Mouse (Mus musculus) heart, postnatal 0 days (tissue): Measurements from ENCODE around the gene Olfr453.

Source experiments
- CTCF ChIP-seq: IDR thresholded peaks from 2 replicates; pipeline ENCODE4 v1.5.1; 2016; ENCODE audit warnings: antibody characterized with exemption, control low read depth, low read depth
- EP300 ChIP-seq: IDR thresholded peaks from 2 replicates; pipeline ENCODE4 v1.6.1; 2016; ENCODE audit warnings: antibody characterized with exemption, low read depth

DNA sequence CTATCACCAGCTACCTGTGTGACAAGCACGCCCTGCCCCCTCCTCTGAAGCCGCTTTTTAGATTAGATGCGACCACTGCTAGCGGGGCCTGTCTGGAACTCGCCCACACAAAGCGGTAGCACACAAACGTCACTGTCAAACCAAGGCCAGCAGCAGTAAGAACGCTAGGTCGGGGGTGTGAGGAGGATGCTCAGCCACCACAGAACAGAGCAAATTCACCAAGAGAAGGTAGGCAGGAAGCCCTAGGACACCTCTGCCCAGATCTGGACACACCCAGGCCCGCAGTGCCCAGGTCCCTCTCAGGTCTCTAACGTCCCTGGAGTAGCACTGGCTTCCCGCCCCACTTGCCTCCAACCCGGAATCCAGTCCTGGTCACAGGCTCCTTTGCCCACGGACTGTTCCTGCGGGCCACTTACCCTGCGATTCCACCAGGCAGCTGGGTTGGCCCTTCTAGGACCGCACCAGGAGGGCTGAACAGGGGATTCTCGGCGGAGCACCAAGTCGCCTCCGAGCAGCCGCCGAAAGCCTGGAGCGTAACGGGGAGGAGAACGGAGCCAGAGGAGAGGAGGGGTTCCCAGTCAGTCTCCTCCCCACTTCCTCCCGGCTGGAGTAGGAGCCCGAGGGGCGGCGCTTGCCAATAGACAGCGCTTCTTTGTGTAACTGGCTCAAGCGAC is 46.5 kb upstream of the Olfr453 start:
- TF ChIP-seq EP300 (no peak), CTCF (no peak)
